Mouse (Mus musculus) lung, adult 2 months (tissue): ENCODE results near the gene Megf6.

Experiments used
- CTCF ChIP-seq: fragments of 200-500 bp; IDR thresholded peaks from 2 replicates; pipeline ENCODE4 v1.5.1; 2011; ENCODE audit warnings: mild to moderate bottlenecking, low read length, control low read depth; ENCODE audit not compliant: insufficient read depth
- POLR2A ChIP-seq: fragments of 200-500 bp; IDR thresholded peaks from 2 replicates; pipeline ENCODE4 v1.6.1; 2011; ENCODE audit warnings: low read depth, mild to moderate bottlenecking, control low read depth, low read length, borderline replicate concordance; ENCODE audit errors: extremely low read depth

DNA sequence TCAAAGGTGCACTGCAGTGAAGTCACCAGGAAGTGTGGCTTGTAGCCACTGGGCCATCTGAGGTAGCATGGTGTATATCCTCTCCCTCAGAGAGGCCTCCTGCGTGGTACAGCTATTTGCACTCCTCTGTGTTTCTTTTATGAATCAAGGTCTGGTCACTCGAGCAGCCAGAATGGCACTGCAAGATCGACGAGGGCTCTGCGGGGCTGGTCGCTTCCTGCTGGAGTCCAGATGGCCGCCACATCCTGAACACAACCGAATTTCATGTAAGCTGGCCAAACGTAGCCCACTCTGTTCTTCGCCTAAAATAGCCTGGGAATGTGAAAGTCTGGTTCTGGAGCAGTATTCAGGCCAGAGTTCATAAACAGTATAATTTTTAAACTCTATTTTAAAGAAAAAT, 24.2 kb upstream of the Megf6 start:
- TF ChIP-seq CTCF: no peak
- TF ChIP-seq POLR2A: no peak
